Mouse (Mus musculus) forebrain, embryonic 15.5 days (tissue): Measurements from ENCODE around the gene Prr15. TPM values are rescaled to one million over a fixed set of nuclear protein-coding genes. Genes with fewer than 3 reads are reported as not detected.

Source experiments
- ATAC-seq: fragments of 200-750 bp; cut with Nextera tagmentation; replicated peaks from 2 replicates; pipeline ENCODE4 v1.8.0; 2017; ENCODE audit warnings: mild to moderate bottlenecking, moderate TSS enrichment, moderate library complexity
- H3K27ac ChIP-seq: fragments of 300-500 bp; sonication (generic); replicated peaks from 2 replicates; pipeline ENCODE4 v1.5.1; 2015; ENCODE audit warnings: mild to moderate bottlenecking, inconsistent platforms
- H3K27me3 ChIP-seq: fragments of 300-500 bp; sonication (generic); 2 replicates; pipeline ENCODE4 v1.6.1; 2015; ENCODE audit warnings: inconsistent platforms
- H3K36me3 ChIP-seq: fragments of 300-500 bp; sonication (generic); 2 replicates; pipeline ENCODE4 v1.6.1; 2015; ENCODE audit warnings: mild to moderate bottlenecking, inconsistent platforms
- H3K4me1 ChIP-seq: fragments of 300-500 bp; sonication (generic); 2 replicates; pipeline ENCODE4 v1.6.1; 2015; ENCODE audit warnings: inconsistent platforms
- H3K4me2 ChIP-seq: fragments of 300-500 bp; sonication (generic); replicated peaks from 2 replicates; pipeline ENCODE4 v1.6.1; 2015; ENCODE audit warnings: mild to moderate bottlenecking, inconsistent platforms
- H3K4me3 ChIP-seq: fragments of 300-500 bp; sonication (generic); 2 replicates; pipeline ENCODE4 v1.5.1; 2015; ENCODE audit warnings: mild to moderate bottlenecking, inconsistent platforms
- H3K9ac ChIP-seq: fragments of 300-500 bp; sonication (generic); replicated peaks from 2 replicates; pipeline ENCODE4 v1.6.1; 2015; ENCODE audit warnings: mild to moderate bottlenecking, inconsistent platforms
- H3K9me3 ChIP-seq: fragments of 300-500 bp; sonication (generic); 2 replicates; pipeline ENCODE4 v1.6.1; 2016; ENCODE audit warnings: inconsistent platforms
- WGBS: fragments of 180-500 bp; shearing (Covaris S2); methylation state at CpG from one replicate; pipeline ENCODE4 v1.1.7; 2015; ENCODE audit warnings: mixed read lengths; 5-methylcytosine and 5-hydroxymethylcytosine counted together
- polyA plus RNA-seq: library from polyadenylated mRNA; unstranded; fragments of >200 nt; fragmentation: Nextera tagmentation; extraction: Ambion mirVana; gene quantifications from 2 replicates; pipeline ENCODE4 v1.2.1, GENCODE M21; 2015

The Prr15 gene
- polyA plus RNA-seq, 1 experiment from 2014 or later, result 2.4 TPM

- no peak for ATAC-seq
- WGBS, result 100% methylated on average over 1 of the region's 1 CpGs
Measured at GRCm38 (mm10) chr6:54305777-54306176, 19.9 kb upstream of the Prr15 start.

GRCm38 (mm10) chr6:54313071-54313470 is 12.6 kb upstream of the Prr15 start:
- Histone ChIP-seq H3K4me2 (no peak overlapping the region), H3K9me3 (no peaks in the 10 kb centered on the region), H3K36me3 (no peaks in the 10 kb centered on the region), H3K27me3 (no peaks in the 10 kb centered on the region), H3K4me3 (no peak overlapping the region), H3K9ac (no peak overlapping the region), H3K27ac (peak overlapping the region; percentile 40; the same call in 1 of the 2 replicates), H3K4me1 (no peaks in the 10 kb centered on the region)
- ATAC-seq, result no peak
- 79% methylated on average over 2 of the region's 2 CpGs for WGBS

More at GRCm38 (mm10) chr6:54305777-54306176, 19.9 kb upstream of the Prr15 start:
- no peaks in the 10 kb centered on the region for H3K36me3 ChIP-seq
- no peak overlapping the region for H3K4me3 ChIP-seq
- no peaks in the 10 kb centered on the region for H3K27me3 ChIP-seq
- H3K4me1 ChIP-seq, result no peaks in the 10 kb centered on the region
- no peak overlapping the region for H3K4me2 ChIP-seq
- H3K27ac ChIP-seq, result no peak overlapping the region
- H3K9ac ChIP-seq, result no peak overlapping the region
- no peaks in the 10 kb centered on the region for H3K9me3 ChIP-seq

- Histone ChIP-seq H3K27me3 (no peaks in the 10 kb centered on the region), H3K27ac (no peak overlapping the region), H3K4me2 (no peak overlapping the region), H3K9me3 (no peaks in the 10 kb centered on the region), H3K36me3 (no peaks in the 10 kb centered on the region), H3K4me3 (no peak overlapping the region), H3K4me1 (no peaks in the 10 kb centered on the region), H3K9ac (no peak overlapping the region)
- no peak for ATAC-seq
- 87% methylated on average over 9 of the region's 9 CpGs for WGBS
Measured at GRCm38 (mm10) chr6:54318618-54319017, 7.0 kb upstream of the Prr15 start.

- no peaks in the 10 kb centered on the region for H3K27me3 ChIP-seq
Measured at GRCm38 (mm10) chr6:54319198-54319597, 6.4 kb upstream of the Prr15 start.

GRCm38 (mm10) chr6:54320236-54320635 is 5.4 kb upstream of the Prr15 start:
- Histone ChIP-seq H3K4me3 (no peak overlapping the region), H3K4me1 (no peaks in the 10 kb centered on the region)
- no peak for ATAC-seq

More at GRCm38 (mm10) chr6:54319198-54319597, 6.4 kb upstream of the Prr15 start:
- Histone ChIP-seq H3K9me3 (no peaks in the 10 kb centered on the region), H3K36me3 (no peaks in the 10 kb centered on the region), H3K9ac (no peak overlapping the region), H3K27ac (no peak overlapping the region), H3K4me1 (no peaks in the 10 kb centered on the region), H3K4me3 (no peak overlapping the region), H3K4me2 (no peak overlapping the region)
- ATAC-seq, result no peak
- WGBS, result 80% methylated on average over 3 of the region's 3 CpGs

GRCm38 (mm10) chr6:54326671-54327625 is 1.3 kb downstream of the Prr15 start:
- H3K9ac ChIP-seq, result peak overlapping the region; percentile 37
- peak; percentile 86 for ATAC-seq
- H3K27me3 ChIP-seq, result peaks cover 27% of the 10 kb centered on the region
- H3K4me2 ChIP-seq, result peak overlapping the region; percentile 86
- peak overlapping the region; percentile 50 for H3K4me3 ChIP-seq
- H3K36me3 ChIP-seq, result no peaks in the 10 kb centered on the region
- H3K9me3 ChIP-seq, result no peaks in the 10 kb centered on the region
- WGBS, result under 1% methylated on average over 53 of the region's 53 CpGs
- peaks cover 40% of the 10 kb centered on the region for H3K4me1 ChIP-seq
- no peak overlapping the region for H3K27ac ChIP-seq

More at GRCm38 (mm10) chr6:54320236-54320635, 5.4 kb upstream of the Prr15 start:
- no peak overlapping the region for H3K4me2 ChIP-seq
- no peak overlapping the region for H3K27ac ChIP-seq
- WGBS, result 78% methylated on average over 1 of the region's 1 CpGs
- no peaks in the 10 kb centered on the region for H3K9me3 ChIP-seq
- no peaks in the 10 kb centered on the region for H3K36me3 ChIP-seq
- H3K9ac ChIP-seq, result no peak overlapping the region
- H3K27me3 ChIP-seq, result 0 out of 2 replicates have a peak, but pooled peaks cover 1% of the 10 kb centered on the region

GRCm38 (mm10) chr6:54327626-54328003 is 2.0 kb downstream of the Prr15 start:
- WGBS, result under 1% methylated on average over 28 of the region's 28 CpGs
- no peak for ATAC-seq
- peak overlapping the region; percentile 50 for H3K4me3 ChIP-seq
- peak overlapping the region; percentile 36 for H3K9ac ChIP-seq
- no peaks in the 10 kb centered on the region for H3K36me3 ChIP-seq
- H3K27me3 ChIP-seq, result peaks cover 27% of the 10 kb centered on the region
- H3K4me1 ChIP-seq, result peaks cover 46% of the 10 kb centered on the region
- H3K4me2 ChIP-seq, result peak overlapping the region; percentile 86
- H3K27ac ChIP-seq, result no peak overlapping the region
- no peaks in the 10 kb centered on the region for H3K9me3 ChIP-seq

GRCm38 (mm10) chr6:54328783-54329182 is 3.1 kb downstream of the Prr15 start:
- Histone ChIP-seq H3K36me3 (no peaks in the 10 kb centered on the region), H3K27ac (no peak overlapping the region), H3K4me3 (no peak overlapping the region), H3K4me2 (no peak overlapping the region), H3K9ac (no peak overlapping the region), H3K27me3 (peaks cover 27% of the 10 kb centered on the region), H3K9me3 (no peaks in the 10 kb centered on the region), H3K4me1 (peaks cover 56% of the 10 kb centered on the region)
- 95% methylated on average over 5 of the region's 5 CpGs for WGBS
- no peak for ATAC-seq

- no peak overlapping the region for H3K4me3 ChIP-seq
- no peak overlapping the region for H3K4me2 ChIP-seq
- 88% methylated on average over 3 of the region's 3 CpGs for WGBS
- no peaks in the 10 kb centered on the region for H3K36me3 ChIP-seq
- no peak overlapping the region for H3K9ac ChIP-seq
- peaks cover 27% of the 10 kb centered on the region for H3K27me3 ChIP-seq
- peaks cover 60% of the 10 kb centered on the region for H3K4me1 ChIP-seq
- H3K27ac ChIP-seq, result no peak overlapping the region
- ATAC-seq, result no peak
- no peaks in the 10 kb centered on the region for H3K9me3 ChIP-seq
Measured at GRCm38 (mm10) chr6:54329598-54329997, 4.0 kb downstream of the Prr15 start.

GRCm38 (mm10) chr6:54330166-54330565 is 4.5 kb downstream of the Prr15 start:
- Histone ChIP-seq H3K27ac (no peak overlapping the region), H3K4me1 (peaks cover 60% of the 10 kb centered on the region), H3K4me2 (no peak overlapping the region), H3K9me3 (no peaks in the 10 kb centered on the region), H3K36me3 (no peaks in the 10 kb centered on the region), H3K9ac (no peak overlapping the region), H3K27me3 (peaks cover 27% of the 10 kb centered on the region), H3K4me3 (no peak overlapping the region)
- ATAC-seq, result no peak
- 38% methylated on average over 10 of the region's 10 CpGs for WGBS

- Histone ChIP-seq H3K36me3 (no peaks in the 10 kb centered on the region), H3K9me3 (no peaks in the 10 kb centered on the region), H3K27me3 (peaks cover 18% of the 10 kb centered on the region), H3K4me2 (no peak overlapping the region), H3K27ac (no peak overlapping the region), H3K4me1 (peaks cover 52% of the 10 kb centered on the region), H3K4me3 (no peak overlapping the region), H3K9ac (no peak overlapping the region)
- peak; percentile 86 for ATAC-seq
- 3% methylated on average over 10 of the region's 10 CpGs for WGBS
Measured at GRCm38 (mm10) chr6:54331765-54332164, 6.1 kb downstream of the Prr15 start.

GRCm38 (mm10) chr6:54332203-54332602 is 6.6 kb downstream of the Prr15 start:
- no peak overlapping the region for H3K4me2 ChIP-seq
- H3K27me3 ChIP-seq, result peaks cover 18% of the 10 kb centered on the region
- peak; percentile 49 for ATAC-seq
- no peak overlapping the region for H3K9ac ChIP-seq
- H3K9me3 ChIP-seq, result no peaks in the 10 kb centered on the region
- no peaks in the 10 kb centered on the region for H3K36me3 ChIP-seq
- peaks cover 48% of the 10 kb centered on the region for H3K4me1 ChIP-seq
- H3K27ac ChIP-seq, result peak overlapping the region; percentile 45; the same call in 1 of the 2 replicates
- WGBS, result 20% methylated on average over 8 of the region's 8 CpGs
- H3K4me3 ChIP-seq, result no peak overlapping the region
